Mouse (Mus musculus) kidney, adult 9 months (tissue): ENCODE data around the gene Gm12790.
"Not testable (repeated sequence)": the region's sequence is repeated elsewhere in the genome, so short reads cannot be mapped to it uniquely, and the experiment has no call there.

Source experiments
- DNase-seq: peaks from one replicate; pipeline ENCODE4 v3.0.0; 2022

The Gm12790 gene

GRCm38 (mm10) chr4:101980949-101981348, at the start of gene Gm12790:
Gene Gm12790 (minus strand): TSS chr4:101981049.
- DNase-seq = not testable (repeated sequence)

- DNase-seq = no peak
Measured at GRCm38 (mm10) chr4:102026619-102027018, 45.8 kb upstream of the Gm12790 start.

GRCm38 (mm10) chr4:101998267-101998922, 17.5 kb upstream of the Gm12790 start:
- peak; percentile 55 for DNase-seq

- DNase-seq = no peak
Measured at GRCm38 (mm10) chr4:101997426-101997825, 16.6 kb upstream of the Gm12790 start.

- DNase-seq = not testable (repeated sequence)
Measured at GRCm38 (mm10) chr4:101986326-101986725, 5.5 kb upstream of the Gm12790 start, which contains the start of gene Gm12789. Gene Gm12789 (plus strand): TSS chr4:101986626.

- no peak for DNase-seq
Measured at GRCm38 (mm10) chr4:101985678-101986077, 4.8 kb upstream of the Gm12790 start.

GRCm38 (mm10) chr4:101940107-101940506, 40.7 kb downstream of the Gm12790 start, which contains the start of gene Gm12794:
Gene Gm12794 (plus strand): TSS chr4:101940407.
- DNase-seq = not testable (repeated sequence)
